Mouse (Mus musculus): ENCODE measurements around the gene Nme8.

DNA sequence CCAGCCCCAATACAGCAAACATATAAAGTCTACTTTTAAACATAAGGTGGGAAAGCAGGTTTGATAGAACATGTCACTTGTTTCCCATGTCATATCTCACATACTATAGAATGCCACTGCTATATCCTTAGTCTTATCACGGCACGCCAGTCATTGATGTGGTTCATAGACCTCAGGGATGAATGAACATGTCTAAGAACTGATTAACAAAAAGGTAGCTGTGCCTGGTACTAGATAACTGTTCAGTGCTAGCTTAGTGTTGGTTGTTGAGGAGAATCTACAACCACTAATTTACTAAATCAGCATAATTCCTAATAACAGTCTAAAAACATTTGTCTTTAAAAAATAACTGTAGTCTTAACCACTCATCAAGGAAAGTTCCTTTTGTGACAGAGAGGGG lies 47.8 kb downstream of the Nme8 start:
- TF ChIP-seq POLR2A (IDR thresholded peaks at IDR 0.05; ENCODE audit: low read depth, low read length) (no peak), CTCF (conservative IDR thresholded peaks at IDR 0.05; ENCODE audit: insufficient read depth, insufficient read length, low read depth, low read length) (no peak)

Measured in kidney, adult 2 months (tissue).